Mouse (Mus musculus) neural tube, embryonic 15.5 days (tissue): ENCODE data around the gene Fau. TPM values are rescaled to one million over a fixed set of nuclear protein-coding genes. Genes with fewer than 3 reads are reported as not detected.

ENCODE experiments used
- ATAC-seq: fragments of 200-750 bp; cut with Nextera tagmentation; 2 replicates; pipeline ENCODE4 v1.8.0; 2017; ENCODE audit warnings: mild to moderate bottlenecking, moderate TSS enrichment, moderate library complexity; ENCODE audit not compliant: low FRiP score
- H3K27ac ChIP-seq: fragments of 300-500 bp; sonication (generic); replicated peaks from 2 replicates; pipeline ENCODE4 v1.5.1; 2015; ENCODE audit warnings: mild to moderate bottlenecking, inconsistent platforms
- H3K27me3 ChIP-seq: fragments of 300-500 bp; sonication (generic); replicated peaks from 2 replicates; pipeline ENCODE4 v1.6.1; 2015; ENCODE audit warnings: inconsistent platforms
- H3K36me3 ChIP-seq: fragments of 300-500 bp; sonication (generic); 2 replicates; pipeline ENCODE4 v1.6.1; 2015; ENCODE audit warnings: inconsistent platforms
- H3K4me1 ChIP-seq: fragments of 300-500 bp; sonication (generic); 2 replicates; pipeline ENCODE4 v1.6.1; 2015; ENCODE audit warnings: inconsistent platforms
- H3K4me2 ChIP-seq: fragments of 300-500 bp; sonication (generic); 2 replicates; pipeline ENCODE4 v1.6.1; 2015; ENCODE audit warnings: inconsistent platforms, mild to moderate bottlenecking, moderate library complexity
- H3K4me3 ChIP-seq: fragments of 300-500 bp; sonication (generic); replicated peaks from 2 replicates; pipeline ENCODE4 v1.5.1; 2015; ENCODE audit warnings: mild to moderate bottlenecking, inconsistent platforms
- H3K9ac ChIP-seq: fragments of 300-500 bp; sonication (generic); replicated peaks from 2 replicates; pipeline ENCODE4 v1.6.1; 2015; ENCODE audit warnings: mild to moderate bottlenecking, inconsistent platforms
- H3K9me3 ChIP-seq: fragments of 300-500 bp; sonication (generic); replicated peaks from 2 replicates; pipeline ENCODE4 v1.6.1; 2016; ENCODE audit warnings: inconsistent platforms
- WGBS: fragments of 180-500 bp; shearing (Covaris S2); methylation state at CpG from one replicate; pipeline ENCODE4 v1.1.7; 2015; ENCODE audit warnings: mixed read lengths; 5-methylcytosine and 5-hydroxymethylcytosine counted together
- polyA plus RNA-seq: library from polyadenylated mRNA; unstranded; fragments of >200 nt; fragmentation: Nextera tagmentation; extraction: Ambion mirVana; gene quantifications from 2 replicates; pipeline ENCODE4 v1.2.1, GENCODE M21; 2015

The Fau gene
- polyA plus RNA-seq, 1 experiment from 2014 or later = 522 TPM

GRCm38 (mm10) chr19:6063081-6063480, 5.4 kb downstream of the Fau start:
- Histone ChIP-seq H3K4me1 (peaks cover 72% of the 10 kb centered on the region), H3K9me3 (no peaks in the 10 kb centered on the region), H3K4me3 (no peak overlapping the region), H3K4me2 (peak overlapping the region; percentile 98), H3K27ac (no peak overlapping the region), H3K36me3 (peaks cover 9% of the 10 kb centered on the region), H3K9ac (no peak overlapping the region), H3K27me3 (no peaks in the 10 kb centered on the region)
- ATAC-seq = no peak
- WGBS = 96% methylated on average over 6 of the region's 6 CpGs

GRCm38 (mm10) chr19:6066571-6066970, 8.9 kb downstream of the Fau start:
- Histone ChIP-seq H3K27me3 (no peaks in the 10 kb centered on the region), H3K36me3 (peaks cover 26% of the 10 kb centered on the region), H3K4me2 (peak overlapping the region; percentile 97), H3K9ac (peak overlapping the region; percentile 91), H3K4me1 (peaks cover 57% of the 10 kb centered on the region), H3K9me3 (no peaks in the 10 kb centered on the region), H3K4me3 (peak overlapping the region; percentile 62), H3K27ac (peak overlapping the region; percentile 93)
- WGBS = 22% methylated on average over 5 of the region's 5 CpGs
- peak; percentile 6; the same call in 1 of the 2 replicates for ATAC-seq

- peak; percentile 84 for ATAC-seq
- peak overlapping the region; percentile 93 for H3K27ac ChIP-seq
- WGBS = under 1% methylated on average over 30 of the region's 30 CpGs
- peak overlapping the region; percentile 91 for H3K9ac ChIP-seq
- peak overlapping the region; percentile 97 for H3K4me2 ChIP-seq
- no peaks in the 10 kb centered on the region for H3K9me3 ChIP-seq
- peaks cover 26% of the 10 kb centered on the region for H3K36me3 ChIP-seq
- peak overlapping the region; percentile 62 for H3K4me3 ChIP-seq
- H3K4me1 ChIP-seq = peaks cover 51% of the 10 kb centered on the region
- H3K27me3 ChIP-seq = no peaks in the 10 kb centered on the region
Observed at GRCm38 (mm10) chr19:6067011-6067723, 9.5 kb downstream of the Fau start.

- 6% methylated on average over 33 of the region's 33 CpGs for WGBS
- Histone ChIP-seq H3K4me2 (peak within 1 kb of the TSS; percentile 97), H3K4me1 (peaks cover 44% of the 10 kb centered on the region), H3K27ac (peak within 1 kb of the TSS; percentile 93), H3K9ac (peak within 1 kb of the TSS; percentile 91), H3K36me3 (peaks cover 26% of the 10 kb centered on the region), H3K9me3 (no peaks in the 10 kb centered on the region), H3K27me3 (no peaks in the 10 kb centered on the region), H3K4me3 (peak within 1 kb of the TSS; percentile 62)
- peak; percentile 90 for ATAC-seq
Observed at GRCm38 (mm10) chr19:6067724-6068415, 10.2 kb downstream of the Fau start, which contains the start of gene Tm7sf2. Gene Tm7sf2, minus strand, starts transcription at chr19:6068373.

- WGBS = 82% methylated on average over 4 of the region's 4 CpGs
- ATAC-seq = no peak
- Histone ChIP-seq H3K4me1 (peaks cover 33% of the 10 kb centered on the region), H3K36me3 (peaks cover 30% of the 10 kb centered on the region), H3K4me3 (no peak overlapping the region), H3K9me3 (no peaks in the 10 kb centered on the region), H3K4me2 (no peak overlapping the region), H3K27ac (no peak overlapping the region), H3K27me3 (no peaks in the 10 kb centered on the region), H3K9ac (no peak overlapping the region)
Observed at GRCm38 (mm10) chr19:6068951-6069350, 11.3 kb downstream of the Fau start.

- no peak overlapping the region for H3K4me3 ChIP-seq
- peaks cover 32% of the 10 kb centered on the region for H3K4me1 ChIP-seq
- no peak for ATAC-seq
- H3K9me3 ChIP-seq = no peaks in the 10 kb centered on the region
- H3K36me3 ChIP-seq = peaks cover 30% of the 10 kb centered on the region
- H3K9ac ChIP-seq = no peak overlapping the region
- no peak overlapping the region for H3K27ac ChIP-seq
- 96% methylated on average over 10 of the region's 10 CpGs for WGBS
- H3K4me2 ChIP-seq = no peak overlapping the region
- no peaks in the 10 kb centered on the region for H3K27me3 ChIP-seq
Observed at GRCm38 (mm10) chr19:6069851-6070250, 12.2 kb downstream of the Fau start.

GRCm38 (mm10) chr19:6070571-6071250, 13.1 kb downstream of the Fau start:
- Histone ChIP-seq H3K4me3 (no peak overlapping the region), H3K27ac (no peak overlapping the region), H3K9me3 (no peaks in the 10 kb centered on the region), H3K36me3 (peaks cover 30% of the 10 kb centered on the region), H3K9ac (no peak overlapping the region), H3K4me2 (no peak overlapping the region), H3K4me1 (peaks cover 37% of the 10 kb centered on the region), H3K27me3 (no peaks in the 10 kb centered on the region)
- no peak for ATAC-seq
- 94% methylated on average over 31 of the region's 31 CpGs for WGBS

GRCm38 (mm10) chr19:6071261-6071660, 13.6 kb downstream of the Fau start:
- Histone ChIP-seq H3K4me2 (no peak overlapping the region), H3K27me3 (no peaks in the 10 kb centered on the region), H3K36me3 (peaks cover 30% of the 10 kb centered on the region), H3K9ac (no peak overlapping the region), H3K9me3 (no peaks in the 10 kb centered on the region), H3K27ac (no peak overlapping the region), H3K4me1 (peaks cover 37% of the 10 kb centered on the region), H3K4me3 (no peak overlapping the region)
- no peak for ATAC-seq
- WGBS = 95% methylated on average over 19 of the region's 19 CpGs

- Histone ChIP-seq H3K27me3 (no peaks in the 10 kb centered on the region), H3K9ac (no peak overlapping the region), H3K27ac (no peak overlapping the region), H3K9me3 (no peaks in the 10 kb centered on the region), H3K4me3 (no peak overlapping the region), H3K4me1 (peaks cover 27% of the 10 kb centered on the region), H3K36me3 (peaks cover 29% of the 10 kb centered on the region), H3K4me2 (no peak overlapping the region)
- no peak for ATAC-seq
- WGBS = 90% methylated on average over 5 of the region's 5 CpGs
Observed at GRCm38 (mm10) chr19:6073889-6074288, 16.2 kb downstream of the Fau start.

DNA sequence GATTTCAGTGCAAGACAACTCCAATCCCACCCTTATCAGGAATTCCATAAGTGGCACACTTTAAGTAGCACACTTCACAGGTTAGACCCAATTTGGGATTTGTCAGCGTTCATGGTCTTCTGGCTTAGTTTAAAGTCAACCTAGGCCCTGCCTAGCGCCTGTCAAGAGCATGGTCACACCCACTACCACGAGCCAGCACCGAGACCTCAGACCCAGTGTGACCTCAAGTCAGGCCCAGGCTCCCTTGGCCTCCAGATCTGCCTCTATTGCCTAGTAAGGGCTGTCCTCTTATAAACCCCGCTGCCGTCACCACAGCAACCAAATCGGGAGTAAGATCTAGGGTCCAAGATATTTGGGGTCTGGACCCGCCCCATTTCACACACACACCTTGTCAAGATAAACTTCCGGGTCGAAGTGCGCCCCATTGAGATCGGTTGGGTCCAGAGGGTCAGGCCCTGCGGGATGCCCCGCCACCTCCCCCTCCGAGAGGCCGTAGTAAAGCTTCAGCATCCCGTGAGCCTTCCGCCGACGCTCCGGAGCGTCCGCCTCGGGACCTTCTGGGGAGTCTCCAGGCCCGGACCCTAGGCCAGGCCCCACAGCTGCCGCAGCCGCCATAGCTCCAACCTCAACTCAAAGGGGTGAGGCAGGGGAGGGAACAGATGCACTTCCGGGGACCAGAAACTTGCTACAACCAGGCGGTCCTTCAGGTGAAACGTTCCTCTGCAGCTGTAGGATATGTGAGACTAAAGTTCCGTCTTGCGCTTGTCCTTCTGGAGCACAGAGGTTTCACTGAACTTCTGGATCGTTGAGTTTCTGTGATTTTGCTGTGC, 19.1 kb downstream of the Fau start, which contains the start of gene Vps51:
TSS of gene Vps51 (minus strand) at position 668 of the 830 bp plus-strand sequence.
- Histone ChIP-seq H3K27me3 (no peaks in the 10 kb centered on the region), H3K9me3 (no peaks in the 10 kb centered on the region), H3K27ac (peak within 1 kb of the TSS; percentile 92), H3K4me1 (peaks cover 27% of the 10 kb centered on the region), H3K4me3 (peak within 1 kb of the TSS; percentile 63), H3K36me3 (peaks cover 24% of the 10 kb centered on the region), H3K4me2 (peak within 1 kb of the TSS; percentile 91), H3K9ac (peak within 1 kb of the TSS; percentile 63)
- ATAC-seq = peak; percentile 87
- WGBS = 2% methylated on average over 33 of the region's 33 CpGs

GRCm38 (mm10) chr19:6079983-6080480, 22.4 kb downstream of the Fau start, which contains the start of gene Tmem262:
Gene Tmem262, plus strand, starts transcription at chr19:6080033.
- Histone ChIP-seq H3K4me3 (no peak within 1 kb of the TSS), H3K27me3 (no peaks in the 10 kb centered on the region), H3K9me3 (no peaks in the 10 kb centered on the region), H3K36me3 (peaks cover 35% of the 10 kb centered on the region), H3K9ac (no peak within 1 kb of the TSS), H3K4me2 (no peak within 1 kb of the TSS), H3K27ac (no peak within 1 kb of the TSS), H3K4me1 (peaks cover 45% of the 10 kb centered on the region)
- 94% methylated on average over 12 of the region's 12 CpGs for WGBS
- ATAC-seq = no peak
